Mouse (Mus musculus): ENCODE results near the gene Macrod2.

Macrod2 gene

DNA sequence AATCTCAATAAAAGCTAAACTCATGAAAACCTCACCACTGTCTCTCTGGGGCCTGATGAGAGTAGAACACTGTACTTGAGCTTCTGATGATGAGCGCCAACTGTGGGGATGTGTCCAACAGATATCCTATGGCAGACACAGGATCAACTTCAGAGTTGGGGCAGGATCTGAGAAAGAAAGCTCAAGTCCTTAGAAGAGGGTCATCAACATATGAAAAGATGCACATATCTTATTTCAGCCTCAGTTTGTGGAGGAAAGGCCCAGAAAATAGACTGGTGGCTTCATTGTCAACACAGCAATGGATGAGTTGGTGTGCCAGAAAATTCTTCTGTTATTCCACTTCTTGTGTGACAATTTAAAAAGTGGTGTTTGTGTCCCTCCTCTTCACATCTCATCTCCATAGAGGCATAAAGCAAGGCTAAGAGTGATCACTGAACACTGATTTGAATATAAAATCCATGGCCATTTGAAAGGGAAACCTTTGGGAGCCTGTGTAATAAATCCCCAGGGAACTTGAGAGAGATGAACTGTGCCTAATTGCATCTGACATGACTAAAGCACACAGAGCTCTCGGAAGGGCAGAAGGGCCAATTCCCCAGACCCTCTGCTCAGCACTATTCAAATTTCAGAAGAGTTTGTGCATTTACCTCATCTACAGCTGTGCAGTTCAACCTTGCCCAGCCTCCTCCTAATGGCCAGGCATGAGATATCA lies 806.4 kb downstream of the Macrod2 start:
- peak; percentile 2 for DNase-seq (ENCODE audit: low read depth, low spot score)

GRCm38 (mm10) chr2:141202015-141202364 lies 806.9 kb downstream of the Macrod2 start:
- no peak for DNase-seq (ENCODE audit: low read depth, low spot score)

DNA sequence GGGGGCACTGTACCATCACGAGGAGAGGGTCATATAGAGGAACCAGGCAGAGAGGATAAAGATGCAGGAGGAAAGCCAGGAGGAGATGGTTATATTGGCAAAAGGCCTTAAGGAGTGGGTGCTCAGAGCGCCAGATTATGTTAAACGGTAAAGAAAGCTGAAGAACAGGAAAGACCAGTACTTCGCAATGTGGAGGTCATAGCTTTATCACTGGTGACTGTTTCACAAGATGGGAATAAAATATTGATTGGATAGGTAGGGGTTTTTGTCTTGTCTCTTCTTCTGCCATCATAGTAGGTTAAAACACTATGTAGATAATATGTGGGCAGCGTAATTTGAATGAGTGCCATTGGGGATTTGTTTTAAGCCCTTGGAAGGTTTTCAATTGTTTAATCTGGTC lies 816.2 kb downstream of the Macrod2 start:
- no peak for DNase-seq (ENCODE audit: low read depth, low spot score)

DNA sequence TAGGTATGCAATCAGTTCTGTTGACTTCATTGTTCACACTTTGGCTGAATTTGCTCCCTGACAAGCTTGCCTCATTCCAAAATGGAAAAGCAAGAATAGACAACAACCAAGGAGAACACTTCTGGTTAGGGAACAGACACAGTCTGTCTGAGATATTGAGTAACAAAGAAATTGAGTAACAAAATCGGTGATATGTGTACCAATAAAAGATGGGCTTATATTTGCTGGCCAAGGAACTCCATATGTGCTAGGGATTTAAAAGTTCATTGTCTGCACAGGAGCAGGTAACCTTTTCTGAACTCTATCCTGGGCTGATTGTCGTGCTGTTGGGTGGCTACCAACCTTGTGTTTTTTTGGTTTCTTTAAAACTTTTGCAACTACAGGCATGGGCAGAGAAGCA lies 817.2 kb downstream of the Macrod2 start:
- no peak for DNase-seq (ENCODE audit: low read depth, low spot score)

DNA sequence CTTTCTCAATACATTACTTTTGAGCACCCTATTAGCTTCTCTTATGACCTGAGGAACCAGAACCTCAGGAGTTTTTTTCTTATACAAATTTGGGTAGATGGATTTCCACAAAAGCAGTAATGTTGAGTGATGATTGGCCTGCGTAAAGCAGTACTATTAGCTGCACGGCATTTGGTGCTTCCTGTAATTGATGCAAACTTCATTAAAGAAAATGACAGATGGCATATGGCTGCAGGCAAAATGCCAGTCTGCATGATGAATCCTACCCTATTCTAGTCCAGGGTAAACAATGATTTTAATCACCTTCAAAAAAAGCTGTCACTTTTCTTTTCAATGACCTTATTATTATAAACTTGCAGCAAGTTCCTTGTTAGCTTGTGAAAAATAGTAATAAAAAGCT lies 822.4 kb downstream of the Macrod2 start:
- no peak for DNase-seq (ENCODE audit: low read depth, low spot score)

DNA sequence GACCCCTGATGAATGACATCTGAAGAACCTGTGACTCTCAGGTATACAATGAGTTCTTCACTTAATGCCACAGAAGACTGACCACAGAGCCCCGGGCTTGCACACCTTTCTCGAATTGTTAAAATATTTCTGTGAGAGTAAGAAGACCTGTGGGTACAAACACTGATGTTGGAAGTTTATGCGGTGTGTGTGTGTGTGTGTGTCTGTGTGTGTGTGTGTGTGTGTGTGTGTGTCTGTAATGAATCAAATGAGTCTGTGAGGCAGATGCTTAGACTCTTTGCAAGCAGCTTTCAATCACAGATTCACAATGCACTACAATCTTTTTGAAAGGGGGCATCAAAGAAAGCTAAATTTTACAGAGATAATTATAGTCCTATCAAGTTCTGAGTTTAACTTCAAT lies 822.8 kb downstream of the Macrod2 start:
- DNase-seq (ENCODE audit: low read depth, low spot score) = no peak

GRCm38 (mm10) chr2:141228809-141229208 lies 833.7 kb downstream of the Macrod2 start:
- DNase-seq (ENCODE audit: low read depth, low spot score) = no peak

- no peak for DNase-seq (ENCODE audit: low read depth, low spot score)
These were observed 834.7 kb downstream of the Macrod2 start for GRCm38 (mm10) chr2:141229820-141230219.

DNA sequence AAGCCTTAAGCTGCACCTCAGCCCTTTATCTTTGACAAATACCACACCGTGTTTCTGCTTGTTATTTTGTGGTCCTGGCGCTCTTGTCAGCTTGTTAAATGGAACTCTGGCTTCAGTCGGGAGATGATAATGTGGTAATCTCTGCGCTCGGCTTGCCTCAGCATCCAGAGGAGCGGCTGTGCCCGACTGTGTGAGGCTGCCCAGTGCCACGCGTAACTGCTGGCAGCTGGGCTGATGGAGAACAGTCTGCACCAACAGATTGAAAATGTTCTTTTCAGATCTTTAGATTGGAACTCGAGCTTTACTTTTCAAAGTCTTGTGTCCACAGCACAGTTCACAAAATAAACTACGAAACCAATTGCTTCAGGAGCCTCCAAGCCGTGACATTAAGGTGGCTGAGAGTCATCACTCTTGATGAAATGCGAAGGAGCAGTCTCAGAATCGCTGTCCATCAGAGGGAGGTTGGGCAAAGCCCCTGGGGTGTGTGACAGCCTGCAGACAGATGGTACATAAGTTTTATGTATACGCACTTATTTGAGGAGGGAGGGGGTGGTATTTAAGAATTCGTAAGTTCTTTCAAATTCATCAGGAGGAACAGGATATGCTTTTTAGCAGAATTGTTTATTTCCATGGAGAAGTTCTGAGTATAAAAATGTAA lies 836.0 kb downstream of the Macrod2 start:
- DNase-seq (ENCODE audit: low read depth, low spot score) = no peak

DNA sequence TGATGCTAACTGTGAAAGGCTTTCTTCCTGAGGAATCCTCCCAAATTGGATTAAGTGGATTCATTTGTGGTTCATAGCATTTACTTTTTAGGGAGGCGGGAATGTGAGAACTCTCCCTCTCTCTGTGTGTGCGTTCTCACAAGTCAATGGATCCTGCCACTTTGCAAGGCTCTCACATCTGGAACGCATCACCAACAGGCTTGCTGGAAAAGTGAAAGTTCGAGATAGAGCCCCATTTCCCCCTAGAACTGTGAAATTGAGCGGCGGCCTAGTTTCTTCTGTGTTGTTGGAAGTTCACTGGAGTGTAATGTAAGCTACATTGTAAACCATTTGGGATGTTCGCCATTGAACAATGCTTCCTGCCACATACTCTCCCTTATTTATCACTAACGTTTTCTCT lies 839.2 kb downstream of the Macrod2 start:
- no peak for DNase-seq (ENCODE audit: low read depth, low spot score)

DNA sequence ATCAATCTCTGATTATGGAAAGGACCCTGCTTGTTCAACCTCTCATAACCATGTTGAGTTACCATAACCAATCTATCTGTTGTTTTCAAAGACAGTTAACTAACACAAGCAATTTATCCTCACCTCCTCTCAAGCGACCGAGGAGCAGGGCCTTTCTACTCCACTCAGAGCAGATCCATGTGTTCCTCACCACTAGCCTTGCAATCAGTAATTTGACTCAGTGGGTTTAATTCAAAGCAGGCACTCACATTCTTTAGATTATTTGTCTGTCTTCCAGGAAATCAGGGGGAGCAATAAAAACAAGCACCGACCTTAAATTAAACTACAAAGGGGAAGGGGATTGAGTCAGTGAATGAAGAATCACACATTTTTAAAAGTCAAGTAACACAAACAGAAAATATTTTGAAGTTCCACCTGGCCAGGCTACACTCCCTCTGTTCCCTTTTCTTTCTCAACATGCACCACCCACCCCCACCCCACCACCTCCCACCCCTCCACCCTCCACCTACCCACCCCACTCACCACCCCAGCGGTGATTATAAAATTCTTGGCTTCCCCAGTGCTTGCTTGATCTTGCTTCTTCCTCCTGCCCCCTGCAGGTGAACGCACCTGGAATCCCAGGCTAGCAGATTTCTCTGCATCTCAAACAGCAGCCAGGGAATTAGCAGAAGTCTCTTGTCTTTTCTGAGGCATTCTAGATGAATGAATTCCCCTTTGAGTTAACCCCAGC lies 839.8 kb downstream of the Macrod2 start:
- no peak for DNase-seq (ENCODE audit: low read depth, low spot score)

DNA sequence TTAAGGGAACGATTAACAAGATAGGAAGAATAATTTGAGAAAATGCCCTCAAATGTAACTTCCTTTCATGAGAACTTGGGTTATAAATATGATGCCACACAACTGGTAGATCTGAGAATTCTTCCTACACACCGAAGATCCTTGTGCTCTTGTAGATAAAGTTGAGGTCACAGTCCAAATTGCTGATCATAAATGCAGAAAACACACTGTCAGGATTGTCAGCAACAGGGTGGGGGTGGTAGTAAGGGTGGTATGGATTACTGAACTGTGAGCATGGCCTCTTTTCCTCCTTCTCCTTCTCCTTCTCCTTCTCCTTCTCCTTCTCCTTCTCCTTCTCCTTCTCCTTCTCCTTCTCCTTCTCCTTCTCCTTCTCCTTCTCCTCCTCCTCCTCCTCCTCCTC lies 852.6 kb downstream of the Macrod2 start:
- DNase-seq (ENCODE audit: low read depth, low spot score) = no peak

DNA sequence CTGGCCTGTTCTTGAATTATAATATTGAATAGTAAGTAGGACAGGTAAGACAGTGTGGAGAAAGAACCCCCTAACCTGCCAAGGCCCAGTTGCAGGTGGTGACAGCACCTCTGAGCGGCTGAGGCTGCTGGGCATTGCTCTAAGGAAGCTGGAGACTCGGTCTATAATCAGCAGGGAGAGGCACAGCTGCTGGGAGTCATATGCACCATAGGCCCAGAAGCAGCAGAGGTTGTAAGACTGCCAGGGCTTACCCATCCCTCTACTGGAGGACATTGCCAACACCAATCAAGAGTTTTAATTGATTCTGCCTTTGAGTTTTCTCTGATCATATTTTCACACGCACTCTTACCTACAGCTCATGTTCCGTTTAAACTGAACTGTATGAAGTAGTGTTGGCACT lies 869.5 kb downstream of the Macrod2 start:
- no peak for DNase-seq (ENCODE audit: low read depth, low spot score)

- no peak for DNase-seq (ENCODE audit: low read depth, low spot score)
These were observed 871.5 kb downstream of the Macrod2 start for GRCm38 (mm10) chr2:141266591-141266990.

DNA sequence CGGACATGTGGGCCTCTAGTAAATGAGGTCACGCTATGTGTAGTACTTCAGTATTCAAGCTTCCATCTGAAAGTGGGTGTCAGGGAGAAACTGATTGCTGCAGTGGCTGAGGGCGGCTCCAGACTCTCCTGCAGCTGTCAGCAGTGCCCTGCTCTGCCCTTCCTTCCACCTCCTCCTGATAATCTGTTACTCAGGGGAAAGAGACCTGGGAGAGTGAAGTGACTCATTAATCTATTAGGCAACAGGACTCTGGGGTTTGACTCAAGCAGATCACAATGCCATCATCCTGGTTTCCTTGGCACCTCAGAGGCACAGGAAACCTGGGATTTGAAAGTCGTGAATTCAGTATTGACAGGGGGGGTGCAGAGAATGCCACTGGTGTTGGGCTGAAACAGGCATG lies 876.4 kb downstream of the Macrod2 start:
- no peak for DNase-seq (ENCODE audit: low read depth, low spot score)

DNA sequence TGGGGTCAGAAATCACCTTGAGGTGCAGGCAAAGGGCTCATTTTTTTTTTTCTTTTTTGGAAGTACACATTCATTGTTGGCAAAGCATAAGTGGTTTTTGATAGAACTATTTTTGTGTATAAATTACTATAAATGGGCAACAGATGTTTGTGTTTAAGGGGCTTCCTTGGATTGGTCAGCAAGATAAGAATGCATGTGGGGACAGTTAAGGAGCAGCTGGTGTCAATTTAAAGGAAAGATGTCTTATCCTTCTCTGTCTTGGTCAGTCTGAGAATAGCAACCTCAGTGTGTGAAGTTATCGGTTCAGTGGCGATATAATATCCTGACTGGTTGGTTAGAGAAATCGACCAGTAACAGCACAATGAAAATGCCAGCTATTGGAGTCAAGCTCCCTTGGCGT lies 877.9 kb downstream of the Macrod2 start:
- DNase-seq (ENCODE audit: low read depth, low spot score) = no peak

- DNase-seq (ENCODE audit: low read depth, low spot score) = no peak
These were observed 879.2 kb downstream of the Macrod2 start for GRCm38 (mm10) chr2:141274262-141274661.

DNA sequence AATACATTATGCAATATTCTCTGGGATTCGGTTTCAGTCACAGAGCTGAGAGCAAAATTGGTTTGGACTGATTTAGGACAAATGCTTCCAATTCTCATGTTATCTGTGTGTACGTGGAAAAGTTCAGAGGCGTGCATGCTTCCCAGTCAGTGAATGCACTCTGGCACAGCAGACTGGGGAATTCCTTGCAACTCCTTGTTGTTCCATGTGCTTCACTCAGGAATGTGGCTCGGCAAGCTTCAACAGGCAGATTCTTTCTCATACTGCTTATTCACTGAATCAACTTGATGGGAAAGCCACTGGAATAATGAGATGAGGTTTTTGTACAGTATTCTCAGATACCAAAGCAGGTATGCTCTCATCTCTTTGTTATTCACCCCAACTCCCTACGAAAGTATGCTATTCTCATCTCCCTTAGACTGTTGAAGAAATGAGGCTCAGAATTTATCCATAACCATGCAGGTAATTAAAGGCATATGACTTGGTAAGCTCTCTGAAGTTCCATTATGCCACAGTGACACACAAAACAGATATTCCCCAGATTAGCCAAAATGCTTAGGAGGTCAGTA lies 884.1 kb downstream of the Macrod2 start:
- DNase-seq (ENCODE audit: low read depth, low spot score) = no peak

- no peak for DNase-seq (ENCODE audit: low read depth, low spot score)
These were observed 885.7 kb downstream of the Macrod2 start for GRCm38 (mm10) chr2:141280817-141281216.

GRCm38 (mm10) chr2:141286110-141286747 lies 891.1 kb downstream of the Macrod2 start:
- no peak for DNase-seq (ENCODE audit: low read depth, low spot score)

DNA sequence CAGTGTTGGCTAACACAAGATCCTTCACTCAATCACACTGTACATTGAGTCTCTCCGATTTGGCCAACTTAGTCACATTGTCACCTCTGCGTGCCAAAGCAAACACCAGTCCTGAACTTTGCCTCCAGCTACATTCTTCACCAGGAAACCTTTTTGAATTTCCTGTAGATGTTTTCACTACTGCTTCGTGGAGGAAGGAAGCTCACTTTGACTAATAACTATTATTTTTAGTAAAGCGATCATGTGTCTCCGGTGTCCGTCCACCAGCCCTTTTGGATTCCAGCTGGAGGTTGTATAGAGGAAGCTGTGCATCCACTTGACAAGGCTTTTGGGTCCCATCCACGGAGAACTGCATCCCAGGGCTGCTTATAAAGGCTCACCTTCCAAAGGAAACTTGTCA lies 893.4 kb downstream of the Macrod2 start:
- DNase-seq (ENCODE audit: low read depth, low spot score) = no peak

DNA sequence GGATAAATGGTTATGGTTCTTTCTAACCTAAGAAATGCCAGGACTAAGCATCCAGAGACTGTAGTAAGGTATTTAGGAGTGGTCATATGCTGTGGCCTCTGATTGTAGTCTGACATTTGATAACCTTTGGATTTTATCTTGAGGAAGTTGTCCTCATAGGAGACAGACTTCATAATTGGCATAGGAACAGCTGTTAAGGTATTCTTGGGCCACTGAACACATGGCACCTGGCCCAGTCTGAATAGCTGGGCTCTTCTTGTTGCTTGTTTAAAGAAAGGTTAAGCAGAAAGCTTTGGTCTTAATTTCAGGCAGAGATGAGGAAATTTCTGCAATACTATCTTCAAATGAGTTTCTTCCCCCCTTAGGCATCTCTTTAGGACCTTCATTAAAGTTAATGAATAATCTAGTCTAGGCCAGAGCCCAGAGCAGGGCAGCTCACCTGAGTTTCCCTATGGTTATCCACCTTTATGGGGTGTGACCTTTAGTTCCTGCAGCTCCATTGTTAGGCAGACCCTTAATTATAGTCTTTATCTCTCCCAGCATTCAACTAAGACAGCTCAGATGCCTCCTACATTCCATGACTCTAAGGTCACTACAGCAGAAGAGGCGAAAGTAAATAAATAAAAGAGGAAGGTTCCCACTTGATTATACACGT lies 894.1 kb downstream of the Macrod2 start:
- DNase-seq (ENCODE audit: low read depth, low spot score) = no peak

Measured in retina, postnatal 7 days (tissue).